Mouse (Mus musculus): Measurements from ENCODE around the gene Ift140. TPM values are rescaled to one million over a fixed set of nuclear protein-coding genes. Genes with fewer than 3 reads are reported as not detected.

Ift140 gene
- total RNA-seq, 1 experiment from 2014 or later = 30.0 TPM

DNA sequence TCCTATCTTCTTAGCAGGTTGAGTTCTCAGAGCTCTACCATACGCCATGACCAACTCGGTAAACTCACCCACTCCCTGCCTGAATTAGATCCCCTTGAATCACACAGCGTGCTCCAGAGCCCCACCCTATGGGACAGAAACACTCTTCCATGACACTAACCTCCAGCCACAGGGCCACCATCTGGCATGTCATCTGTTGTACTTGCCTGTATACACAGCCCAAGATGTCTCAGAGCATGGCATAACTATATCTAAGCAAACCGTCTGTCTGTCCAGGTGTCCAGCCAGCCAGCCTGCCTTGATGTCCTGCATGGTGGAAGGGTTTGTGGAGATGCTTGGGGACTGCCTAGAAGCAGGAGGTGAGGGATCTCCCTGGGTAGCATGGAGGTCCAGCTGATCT lies 61.0 kb downstream of the Ift140 start:
- no peak for DNase-seq

DNA sequence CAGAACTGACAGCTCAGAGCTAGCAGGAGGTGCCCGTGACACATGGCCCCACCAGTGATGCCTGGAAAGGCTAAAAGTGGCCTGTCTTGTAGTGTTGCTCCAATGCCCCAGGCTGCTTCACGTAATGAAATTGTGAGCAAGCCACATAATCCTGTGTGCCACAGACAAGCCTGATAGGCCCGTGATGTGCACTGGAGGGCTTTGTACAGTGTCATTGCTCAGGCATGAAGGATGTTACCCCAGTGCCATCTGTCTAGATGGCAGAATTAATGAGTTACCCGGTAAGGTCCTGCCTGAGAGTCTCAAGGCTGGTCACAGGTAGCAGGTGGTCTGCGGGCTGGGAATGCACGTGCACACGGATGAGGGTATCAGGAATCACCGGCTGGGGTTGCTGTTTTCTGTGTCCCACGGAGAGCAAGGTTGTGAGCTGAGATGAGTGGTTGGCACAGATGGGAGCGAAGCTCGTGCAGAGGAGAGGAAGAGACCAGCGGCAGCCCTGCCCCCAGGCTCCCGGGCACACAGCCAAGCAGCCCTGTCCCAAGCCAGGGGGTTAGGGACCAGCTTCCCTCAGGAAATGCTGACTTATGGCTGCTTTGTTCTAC lies 62.0 kb downstream of the Ift140 start:
- peak; percentile 86 for DNase-seq

DNA sequence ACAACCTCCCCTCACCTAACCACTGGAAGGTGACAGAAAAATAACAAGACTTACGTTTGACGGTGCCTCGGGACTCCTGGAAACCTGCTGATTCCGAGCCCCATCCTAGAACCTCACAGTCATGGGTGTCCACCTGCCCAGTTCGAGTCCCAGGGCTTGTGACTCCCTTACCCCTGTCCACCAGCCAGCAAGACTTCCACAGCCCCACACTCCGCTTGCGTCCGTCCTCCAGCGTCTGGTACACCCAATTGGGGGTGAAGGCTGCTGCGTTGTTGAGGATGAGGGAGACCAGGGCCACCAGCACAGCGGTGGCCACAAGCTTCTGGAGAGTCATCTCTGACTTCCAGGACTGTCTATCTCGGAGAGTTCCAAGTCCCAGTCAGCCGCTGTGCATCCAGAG lies 64.3 kb downstream of the Ift140 start:
- DNase-seq = no peak

DNA sequence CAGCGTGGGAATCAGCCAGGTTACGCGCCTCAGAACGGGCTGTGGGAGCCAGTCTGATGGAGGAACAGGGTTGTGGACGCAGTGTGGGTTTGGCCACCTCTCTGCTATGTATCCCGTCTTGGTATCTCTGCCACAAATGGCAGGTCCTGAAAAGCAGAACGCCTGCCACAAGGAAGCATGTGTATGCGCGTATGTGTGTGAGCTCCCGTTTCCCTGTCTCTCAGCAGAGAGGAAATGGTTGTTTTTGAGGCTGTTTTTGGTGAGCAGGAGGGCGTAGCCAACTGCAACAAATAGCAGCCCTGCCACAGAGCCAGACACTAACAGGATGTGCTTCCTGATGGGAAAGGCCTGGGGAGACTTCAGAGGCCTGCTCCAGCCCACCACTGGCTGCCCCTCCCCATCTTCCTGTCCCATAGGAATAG lies 65.1 kb downstream of the Ift140 start:
- DNase-seq = peak; percentile 65

DNA sequence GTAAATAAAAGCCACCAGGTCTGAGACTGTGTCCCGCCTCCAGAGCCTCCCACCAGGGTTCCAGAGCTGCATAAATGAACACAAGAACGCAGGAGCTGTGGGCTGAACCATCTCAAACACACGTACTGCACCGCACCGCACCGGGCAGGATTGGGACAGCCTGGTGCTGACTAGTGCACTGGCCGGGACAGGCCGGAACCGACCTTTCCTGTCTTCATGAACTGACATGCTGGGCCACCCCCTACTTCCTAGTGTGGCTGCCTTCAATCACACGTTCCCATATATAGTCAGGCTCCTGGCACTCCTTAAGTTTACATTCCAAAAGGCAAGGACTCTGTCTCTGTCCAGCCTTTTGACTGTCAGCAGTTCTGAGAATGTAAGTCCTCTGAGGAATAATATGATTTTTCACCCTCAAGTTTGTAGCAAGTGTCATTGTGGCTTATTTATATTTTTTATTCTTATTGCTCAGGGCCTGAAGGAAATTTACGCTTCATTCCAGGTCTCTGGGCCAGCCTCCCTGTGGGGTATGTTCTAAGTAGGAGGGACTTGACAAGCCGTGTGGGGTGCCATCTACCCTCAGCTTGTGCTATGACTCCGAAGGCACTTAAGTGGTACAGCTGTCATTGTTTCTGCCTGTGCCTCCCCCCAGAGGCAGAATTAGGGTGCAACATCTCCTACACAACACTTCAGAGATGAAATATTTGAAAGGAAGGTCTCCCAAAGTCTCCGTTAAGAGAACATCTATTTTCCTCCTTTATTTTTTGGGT lies 66.4 kb downstream of the Ift140 start:
- no peak for DNase-seq

DNA sequence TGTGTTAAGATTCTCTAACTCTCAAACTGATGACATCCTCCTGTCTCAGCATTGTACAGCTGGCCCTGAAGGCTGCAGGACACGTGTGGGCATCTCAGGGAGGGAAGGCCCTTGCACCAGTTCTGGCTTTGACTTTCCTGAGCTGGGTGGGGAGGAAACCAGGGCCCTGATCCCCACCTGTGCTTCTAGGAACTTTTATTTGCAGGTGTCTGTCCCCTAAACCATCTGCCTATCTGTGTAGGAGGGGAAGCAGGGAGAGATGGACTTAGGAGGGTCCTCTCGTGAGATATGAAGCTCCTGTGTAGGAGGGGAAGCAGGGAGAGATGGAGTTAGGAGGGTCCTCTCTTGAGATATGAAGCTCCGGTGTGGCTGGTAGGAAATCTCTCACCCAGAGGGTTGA lies 67.0 kb downstream of the Ift140 start:
- DNase-seq = no peak

DNA sequence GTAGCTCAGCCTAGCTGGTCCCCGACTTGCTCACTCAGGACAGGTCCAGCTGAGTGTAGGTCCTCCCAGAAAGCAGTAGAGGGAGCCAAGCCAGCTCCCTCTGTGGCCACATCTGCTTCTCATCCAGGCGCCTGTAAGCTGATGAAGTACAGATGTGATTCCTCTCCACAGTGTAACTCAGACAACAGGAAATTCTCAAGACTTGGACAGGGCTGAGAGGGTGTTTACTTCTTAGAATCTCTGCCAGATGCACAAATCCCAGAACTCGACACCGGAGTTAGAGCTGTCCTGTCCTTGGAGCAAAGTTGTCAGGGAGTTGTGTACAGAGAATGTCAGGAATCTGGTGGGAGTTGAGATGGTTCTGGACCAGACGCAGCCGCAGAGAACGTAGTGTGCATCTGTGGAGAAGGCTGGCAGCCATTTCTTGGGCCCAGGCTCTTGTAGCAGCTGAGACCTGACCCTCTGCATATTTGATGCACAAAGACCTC lies 67.6 kb downstream of the Ift140 start, which contains the start of gene Tmem204:
TSS of gene Tmem204 (minus strand) at position 148 of the 488 bp plus-strand sequence.
- DNase-seq = peak; percentile 58

DNA sequence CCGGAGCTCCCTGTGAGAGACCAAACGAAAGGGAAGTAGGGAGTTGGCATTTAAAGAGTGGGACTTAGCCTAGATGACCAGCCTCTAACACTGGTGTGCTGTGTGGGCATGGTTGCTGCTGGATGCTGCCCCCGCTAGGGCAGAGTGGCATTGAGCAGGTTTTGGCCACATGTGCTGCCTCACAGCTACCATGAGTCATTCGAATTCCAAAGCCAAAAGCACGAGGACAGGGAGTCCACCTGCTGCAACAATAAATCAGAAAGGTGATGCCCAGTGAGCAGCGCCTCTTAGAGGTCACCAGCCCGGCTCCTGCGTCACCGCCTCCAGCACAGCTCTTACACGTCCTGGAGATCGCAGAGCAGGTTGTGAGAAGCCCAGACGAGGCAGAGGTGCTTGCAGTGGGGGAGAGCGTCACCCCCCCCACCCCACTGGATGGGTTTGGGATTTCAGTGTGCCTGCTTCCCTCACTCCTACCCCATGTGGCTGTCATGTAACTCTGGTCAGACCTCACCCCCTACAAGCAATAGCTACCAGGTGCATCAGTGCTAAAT lies 69.0 kb downstream of the Ift140 start:
- DNase-seq = peak; percentile 58

DNA sequence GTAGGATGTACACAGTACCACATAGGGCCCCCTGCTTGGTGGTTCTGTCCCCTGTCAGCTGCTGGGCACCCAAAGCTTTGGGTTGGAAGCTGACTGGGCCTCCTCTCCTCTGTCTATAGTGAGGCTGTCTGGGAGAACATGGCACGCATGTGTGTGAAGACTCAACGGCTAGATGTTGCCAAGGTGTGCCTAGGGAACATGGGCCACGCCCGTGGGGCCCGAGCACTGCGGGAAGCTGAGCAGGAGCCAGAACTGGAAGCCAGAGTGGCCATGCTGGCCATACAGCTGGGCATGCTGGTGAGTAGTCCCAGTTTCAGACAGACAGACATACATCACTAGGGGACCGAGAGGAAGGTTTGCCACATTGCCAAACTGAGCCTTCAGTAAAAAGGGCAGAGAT lies 70.8 kb downstream of the Ift140 start:
- no peak for DNase-seq

DNA sequence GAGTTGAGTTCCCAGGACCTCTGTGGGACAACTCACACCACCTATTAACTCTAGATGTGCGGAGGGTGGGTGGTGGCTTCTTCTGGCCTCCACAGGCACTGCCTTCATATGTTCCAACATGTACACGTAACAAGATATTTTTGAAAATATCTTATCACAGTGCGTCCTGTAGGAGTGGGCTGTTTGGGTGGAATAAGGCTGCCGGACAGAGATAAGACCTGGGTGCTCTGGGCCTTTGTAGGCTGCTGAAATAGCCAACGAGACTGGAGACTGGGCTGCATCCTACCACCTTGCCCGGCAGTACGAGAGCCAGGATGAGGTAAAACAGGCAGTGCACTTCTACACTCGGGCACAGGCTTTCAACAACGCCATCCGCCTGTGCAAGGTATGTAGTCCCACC lies 73.3 kb downstream of the Ift140 start:
- DNase-seq = no peak

DNA sequence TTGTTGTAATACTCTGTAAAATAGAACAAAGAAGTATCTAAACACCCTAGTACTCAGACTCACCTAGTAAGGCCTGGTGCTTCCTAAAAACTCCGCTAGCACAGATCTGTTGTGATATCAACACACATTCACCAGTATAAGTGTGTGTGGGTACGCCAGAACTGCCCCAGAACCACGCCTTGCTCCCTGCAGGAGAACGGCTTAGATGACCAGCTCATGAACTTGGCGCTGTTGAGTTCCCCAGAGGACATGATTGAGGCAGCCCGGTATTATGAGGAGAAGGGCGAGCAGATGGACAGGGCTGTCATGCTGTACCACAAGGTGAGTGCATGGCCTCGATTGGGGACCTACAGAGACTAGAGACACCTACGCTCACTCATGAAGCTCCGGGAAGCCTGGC lies 74.6 kb downstream of the Ift140 start:
- no peak for DNase-seq

DNA sequence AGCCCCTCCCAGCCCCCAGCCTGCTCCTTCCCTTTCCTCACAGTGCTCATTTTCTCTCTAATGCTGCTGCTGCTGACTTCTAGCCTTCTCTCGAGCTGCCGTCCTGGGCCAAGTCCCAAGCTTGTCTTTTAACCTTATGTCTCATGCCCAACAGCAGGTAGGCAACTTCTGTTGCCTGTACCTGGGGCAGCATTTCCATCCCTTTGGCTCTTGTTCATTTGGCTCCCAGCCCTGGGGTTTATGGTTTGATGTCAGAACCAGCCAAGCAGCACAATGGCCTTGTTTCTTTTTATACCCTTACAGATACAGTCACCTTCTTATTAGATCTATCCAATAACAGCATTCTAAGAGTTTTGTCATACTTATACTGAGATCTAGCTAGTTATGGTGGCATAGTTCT lies 80.3 kb downstream of the Ift140 start:
- no peak for DNase-seq

DNA sequence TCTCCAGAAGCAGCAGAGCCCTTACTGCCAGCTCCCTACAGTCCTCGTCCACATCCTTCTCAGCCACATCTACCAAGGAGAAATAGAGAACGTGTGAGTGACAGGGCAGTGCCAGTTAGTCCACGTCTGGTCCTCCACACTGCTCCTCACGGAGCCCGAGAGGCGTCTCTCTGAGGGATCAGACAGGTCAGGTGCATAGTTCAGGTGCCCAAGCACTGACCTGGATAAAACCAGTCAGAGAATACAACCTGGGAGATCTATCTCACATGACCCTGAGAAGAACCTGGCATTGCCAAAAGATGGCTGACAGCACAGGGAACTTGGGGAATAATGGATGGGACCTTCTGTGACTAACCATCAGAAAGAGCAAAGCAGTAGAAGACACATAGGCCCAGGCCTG lies 84.2 kb downstream of the Ift140 start:
- DNase-seq = no peak

DNA sequence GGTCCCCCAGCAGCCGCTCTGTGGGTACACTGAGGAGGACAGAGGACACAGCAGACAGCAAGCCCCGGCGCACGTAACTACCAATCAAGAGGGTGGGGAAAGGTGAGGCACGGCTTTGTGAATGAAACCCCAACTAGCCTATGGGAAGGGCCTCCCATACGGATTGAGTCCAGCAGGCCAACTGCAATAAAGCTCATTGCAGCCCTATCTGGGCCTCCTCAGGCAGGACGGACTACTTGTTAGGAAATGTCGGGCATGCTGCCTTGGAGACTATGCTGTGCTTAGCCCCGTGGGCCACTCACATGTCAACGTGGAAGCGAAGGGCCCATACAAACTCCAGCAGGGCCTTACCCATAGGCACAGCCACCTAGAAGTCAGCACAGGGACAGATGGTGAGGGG lies 85.5 kb downstream of the Ift140 start:
- DNase-seq = no peak

DNA sequence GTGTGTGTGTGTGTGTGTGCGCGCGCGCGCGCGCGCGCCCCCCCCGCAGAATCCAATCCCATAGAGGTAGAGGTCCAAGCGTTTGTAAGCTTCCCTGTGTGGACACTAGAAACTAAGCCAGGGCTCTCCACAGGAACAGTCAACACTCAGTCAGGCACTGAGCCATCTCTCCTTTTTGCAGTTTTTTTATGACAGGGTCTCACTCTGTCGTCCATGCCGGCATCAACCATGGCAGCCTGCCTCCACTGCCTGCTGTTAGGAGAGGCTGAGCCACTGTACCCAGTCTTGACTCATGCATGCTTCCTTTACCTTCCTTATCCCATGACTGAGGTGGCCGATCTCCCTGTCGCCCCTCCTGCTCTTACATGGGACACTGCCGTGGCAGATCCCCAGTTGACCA lies 91.9 kb downstream of the Ift140 start:
- DNase-seq = no peak

DNA sequence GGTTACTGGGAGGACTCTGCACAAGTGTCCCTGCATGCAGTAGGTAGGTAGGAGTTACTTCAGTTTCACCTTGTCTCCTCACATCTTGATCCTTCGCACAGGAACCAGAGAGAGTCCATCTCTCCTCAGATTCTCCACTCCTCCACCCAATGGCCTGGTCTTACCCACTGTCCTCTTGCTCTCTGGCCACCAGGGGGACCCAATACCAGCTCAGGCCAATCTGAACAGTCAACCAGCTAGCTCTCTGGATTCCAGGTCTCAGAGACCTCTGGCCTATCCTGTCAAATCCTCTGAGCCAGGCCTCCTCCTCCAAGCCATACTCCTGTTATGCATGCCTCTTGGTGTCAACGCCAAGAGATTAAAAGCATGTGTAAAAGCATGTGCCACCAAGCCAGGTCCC lies 93.7 kb downstream of the Ift140 start:
- peak; percentile 72 for DNase-seq

DNA sequence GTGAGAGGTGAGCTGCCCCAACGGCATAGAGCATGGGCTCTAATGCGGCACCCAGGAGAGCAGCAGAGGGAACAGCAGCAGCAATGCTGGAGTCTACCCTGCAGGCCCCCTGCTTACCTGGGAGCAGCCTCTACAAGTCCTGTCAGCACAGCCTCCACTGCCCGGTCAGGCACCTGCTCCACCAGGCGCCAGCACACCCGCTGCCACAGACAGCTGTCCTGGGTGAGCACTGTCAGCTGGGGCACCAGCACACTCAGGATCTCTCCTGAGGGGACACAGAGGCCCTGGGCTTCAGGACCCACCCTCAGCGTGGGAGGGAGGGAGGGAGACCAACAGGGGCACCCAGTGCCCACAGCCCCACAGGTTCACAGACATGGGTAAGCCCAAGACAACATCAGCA lies 94.7 kb downstream of the Ift140 start:
- DNase-seq = no peak

DNA sequence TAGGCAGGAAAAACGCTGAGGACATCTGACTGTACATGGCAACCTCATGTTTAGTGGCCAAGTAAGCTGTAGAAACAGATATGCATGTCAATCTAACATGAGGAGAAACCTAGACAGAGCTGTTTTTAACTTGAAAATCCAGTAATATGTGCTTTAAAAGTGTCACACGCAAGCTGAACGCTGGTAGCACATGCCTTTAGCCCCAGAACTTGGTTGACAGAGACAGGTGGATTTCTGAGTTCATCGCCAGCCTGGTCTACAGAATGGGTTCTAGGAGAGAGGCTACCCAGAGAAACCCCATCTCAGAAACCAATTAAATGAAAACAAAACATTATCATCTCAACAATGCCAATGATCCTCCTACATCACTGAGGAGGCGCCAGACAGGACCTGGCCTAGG lies 95.3 kb downstream of the Ift140 start:
- DNase-seq = no peak

DNA sequence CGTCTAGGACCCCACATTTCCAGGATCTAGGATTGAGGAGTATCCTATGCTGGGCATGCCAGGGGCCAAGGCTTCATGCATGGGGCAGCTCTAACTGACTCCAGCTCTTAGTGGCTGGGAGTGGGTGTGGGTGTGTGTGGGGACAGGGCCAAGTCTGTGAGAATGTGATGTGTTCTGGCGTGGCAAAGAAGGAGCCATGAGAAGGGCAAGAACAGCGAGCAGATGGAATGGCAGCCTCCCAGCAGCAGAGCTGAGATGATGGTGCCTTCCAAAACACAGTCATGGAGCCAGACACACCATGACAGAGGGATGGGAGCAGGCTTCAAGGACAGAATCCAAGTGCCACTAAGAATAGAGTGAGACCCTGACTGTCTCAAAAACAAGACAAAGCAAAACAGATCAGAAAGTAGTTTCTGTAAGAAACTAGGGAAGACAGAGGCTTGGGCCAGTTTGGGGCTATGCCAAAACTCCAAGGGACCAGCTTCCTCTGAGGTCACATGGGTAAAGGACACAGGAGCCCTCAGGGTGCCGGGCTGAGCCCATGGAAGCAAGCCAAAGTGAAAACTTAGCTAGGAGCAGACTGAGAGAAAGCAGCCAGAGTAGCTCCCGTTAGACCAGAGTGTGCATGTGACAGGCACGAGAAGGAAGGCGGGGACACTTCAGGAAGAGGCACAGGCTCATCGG lies 96.0 kb downstream of the Ift140 start:
- peak; percentile 76 for DNase-seq

DNA sequence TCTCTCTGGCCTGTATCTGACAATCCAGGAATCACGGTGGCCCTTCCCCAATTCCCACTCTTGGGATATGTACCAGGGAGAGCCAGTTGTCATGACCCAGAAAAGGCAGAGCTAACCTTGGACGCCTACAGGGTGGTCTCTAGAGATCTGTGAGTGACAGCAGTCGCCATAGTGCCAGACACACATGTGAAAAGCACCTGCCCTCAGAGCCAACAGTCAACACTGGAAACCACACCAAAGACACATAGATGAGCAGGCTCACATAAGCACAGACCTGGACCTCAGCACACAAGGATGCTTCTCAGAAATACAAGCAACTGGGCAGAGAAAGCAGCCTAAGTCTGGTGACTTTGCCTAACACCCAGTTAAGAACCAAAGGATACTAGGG lies 96.5 kb downstream of the Ift140 start:
- no peak for DNase-seq

DNA sequence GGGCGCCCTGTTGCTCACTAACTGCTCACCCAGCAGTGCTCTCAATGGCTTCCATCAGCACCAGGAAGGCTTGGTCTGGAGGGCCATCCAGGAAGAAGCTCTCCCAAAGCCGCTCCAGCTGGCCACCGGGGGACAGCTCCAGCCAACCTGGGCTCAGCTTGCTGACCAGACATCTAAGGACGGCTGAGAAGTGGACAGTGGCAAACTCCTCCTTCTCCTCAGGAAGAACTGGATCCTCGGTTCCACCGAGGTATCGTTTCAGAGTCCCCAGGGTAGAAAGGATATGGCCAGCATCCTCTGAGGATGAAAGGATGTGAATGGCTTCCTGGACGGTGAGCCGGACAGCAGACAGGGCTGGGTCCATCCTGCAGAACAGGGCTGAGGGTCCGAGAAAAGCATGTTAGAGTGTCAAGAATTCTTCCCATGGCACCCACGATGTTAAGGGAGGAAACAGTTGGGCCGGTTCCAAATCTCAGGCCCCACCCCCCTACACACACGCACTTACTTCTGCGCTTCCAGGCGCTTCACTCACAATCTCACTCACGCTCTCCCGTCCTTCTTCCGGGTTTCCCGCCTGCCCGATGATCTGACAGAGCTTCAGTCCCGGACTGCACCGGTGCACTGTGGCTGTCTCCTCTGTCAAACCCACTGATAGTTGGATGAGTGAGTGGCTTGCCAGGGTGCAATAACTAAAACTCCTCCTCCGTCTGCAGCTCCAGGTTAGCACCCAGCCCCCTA lies 99.2 kb downstream of the Ift140 start:
- DNase-seq = peak; percentile 69

Data from adrenal gland, postnatal 14 days (tissue).